Mouse (Mus musculus) c-Kit-positive CD71-negative TER-119-negative erythroid progenitor cells, embryonic 14.5 days (primary cell): Measurements from ENCODE around the gene Sirpa.
A peak's percentile ranks its signal among the peaks of the same experiment; 100 is the strongest.

Experiments
- DNase-seq: peaks from one replicate; pipeline ENCODE4 v3.0.0-alpha.2; 2013; ENCODE audit warnings: low read depth

Sirpa gene

DNA sequence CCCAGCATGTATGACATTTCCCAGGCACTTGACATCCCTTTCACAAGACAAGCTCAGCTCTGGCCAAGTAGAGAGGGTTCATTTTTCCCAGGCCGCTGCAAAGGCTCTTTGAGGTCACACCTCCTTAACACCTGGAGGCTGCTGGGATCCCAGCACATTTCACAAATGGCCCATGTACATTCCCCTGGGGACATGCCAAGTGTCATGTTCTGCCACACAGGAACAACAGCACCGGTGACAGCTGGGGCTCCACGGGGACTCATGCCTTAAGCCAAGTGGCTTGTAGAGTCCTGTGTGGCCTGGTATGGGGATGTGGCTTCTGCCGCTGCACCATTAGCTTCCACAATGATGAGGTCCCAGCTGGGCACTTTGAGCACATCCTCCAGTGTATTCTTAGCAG is 60.0 kb downstream of the Sirpa start:
- DNase-seq, result no peak

DNA sequence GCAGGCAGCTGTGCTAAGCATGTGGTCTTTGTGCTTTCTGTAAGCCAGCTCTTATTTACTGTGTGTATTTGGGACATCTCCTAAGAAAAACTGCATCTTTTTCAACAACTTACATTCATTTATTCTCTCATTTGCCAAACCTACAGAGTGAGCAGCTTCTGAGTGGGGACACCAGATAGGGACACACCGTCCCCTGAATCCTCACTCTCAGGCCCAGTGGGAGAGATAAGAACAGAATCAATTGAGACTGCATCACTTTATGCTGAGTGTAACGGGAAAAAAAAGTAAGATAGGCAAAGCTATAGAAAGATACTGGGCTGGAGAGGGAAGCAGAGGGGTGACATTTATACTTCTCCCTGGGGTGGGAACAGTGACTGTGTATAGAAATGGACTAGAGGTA is 61.0 kb downstream of the Sirpa start:
- DNase-seq, result no peak

DNA sequence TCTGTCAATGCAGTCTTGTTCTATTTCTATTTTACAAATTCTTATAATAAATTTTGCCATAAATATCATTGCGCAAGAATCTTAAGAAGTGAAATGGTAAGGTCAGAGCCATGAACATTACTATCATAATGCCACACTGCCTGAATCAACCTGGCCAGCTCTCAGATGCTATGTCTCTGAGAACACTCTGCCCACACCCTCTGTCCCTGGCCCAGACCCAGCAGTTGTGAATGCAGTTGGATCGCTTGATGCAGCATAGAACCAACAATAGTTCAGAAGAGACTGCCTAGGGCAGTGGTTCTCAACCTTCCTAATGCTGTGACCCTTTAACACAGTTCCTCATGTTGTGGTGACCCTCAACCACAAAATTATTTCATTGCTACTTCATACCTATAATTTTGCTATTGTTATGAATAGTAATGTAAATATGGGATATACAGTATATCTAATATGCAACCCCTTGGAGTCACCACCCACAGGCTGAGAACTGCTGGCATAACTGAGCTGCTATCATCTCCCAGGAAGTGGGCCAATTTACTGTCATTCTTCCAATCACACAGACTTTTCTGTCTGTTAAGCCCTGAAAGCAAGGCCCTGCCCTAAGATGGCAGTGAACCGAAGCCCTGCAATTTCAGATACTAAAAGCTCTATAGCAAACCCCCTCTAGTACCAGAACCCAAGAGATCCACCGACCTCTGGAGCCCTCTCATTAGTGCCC is 61.8 kb downstream of the Sirpa start:
- DNase-seq, result no peak

DNA sequence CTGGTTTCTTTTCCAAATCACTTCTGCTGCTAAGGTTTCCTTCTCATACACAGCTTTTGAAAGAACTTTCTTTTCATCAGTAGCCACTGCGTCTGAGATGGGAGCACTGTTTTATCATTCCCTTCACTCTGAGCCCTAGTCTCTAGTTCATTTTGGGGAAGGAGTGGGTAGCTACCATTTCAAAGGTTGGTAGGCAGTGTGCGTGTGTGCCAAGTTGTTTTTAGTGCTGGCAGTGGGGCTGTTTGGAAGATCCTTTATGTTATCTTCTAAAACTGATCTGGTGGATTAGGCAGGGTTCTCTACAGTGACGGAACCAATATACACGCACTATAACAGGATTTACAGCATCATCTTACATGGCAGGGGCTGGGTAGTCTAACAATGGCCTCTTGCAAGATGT is 62.4 kb downstream of the Sirpa start:
- no peak for DNase-seq

DNA sequence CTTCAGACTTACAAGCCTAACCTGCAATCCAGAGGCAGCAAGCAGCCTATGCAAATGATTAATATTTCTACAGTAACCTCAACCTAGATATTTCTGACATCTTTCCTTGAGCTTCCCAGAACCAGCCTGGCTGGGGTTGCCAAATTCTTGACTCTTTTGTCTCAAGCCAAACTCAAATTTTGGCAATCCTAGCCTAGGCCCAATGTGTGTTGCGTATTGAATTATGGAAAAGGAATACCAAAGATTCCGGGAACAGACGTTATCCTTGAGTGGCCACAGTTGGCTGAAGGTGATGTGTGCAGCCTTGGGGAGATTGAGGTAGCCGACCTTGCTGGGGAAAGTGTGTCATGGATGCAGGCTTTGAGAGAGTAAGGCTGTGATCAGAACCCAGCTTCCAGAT is 66.2 kb downstream of the Sirpa start:
- no peak for DNase-seq

DNA sequence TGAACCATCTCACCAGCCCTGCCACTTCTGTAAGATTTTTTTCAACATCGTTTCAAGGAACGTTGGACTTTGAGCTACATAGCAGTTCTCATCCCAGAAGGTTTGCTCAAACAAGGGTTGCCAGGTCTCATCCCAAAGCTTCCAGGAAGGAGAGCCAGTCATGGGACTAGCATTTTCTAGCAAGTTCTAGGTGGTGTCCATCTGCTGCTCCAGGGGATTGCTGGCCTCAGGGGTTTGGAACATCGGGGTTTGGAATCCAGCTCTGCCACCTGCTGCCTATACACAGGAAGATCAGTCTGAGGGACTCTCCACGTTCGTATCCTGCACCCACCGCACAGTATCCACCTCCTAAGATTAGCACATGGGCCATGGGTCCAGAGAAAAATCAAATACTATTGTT is 67.4 kb downstream of the Sirpa start:
- DNase-seq, result no peak

DNA sequence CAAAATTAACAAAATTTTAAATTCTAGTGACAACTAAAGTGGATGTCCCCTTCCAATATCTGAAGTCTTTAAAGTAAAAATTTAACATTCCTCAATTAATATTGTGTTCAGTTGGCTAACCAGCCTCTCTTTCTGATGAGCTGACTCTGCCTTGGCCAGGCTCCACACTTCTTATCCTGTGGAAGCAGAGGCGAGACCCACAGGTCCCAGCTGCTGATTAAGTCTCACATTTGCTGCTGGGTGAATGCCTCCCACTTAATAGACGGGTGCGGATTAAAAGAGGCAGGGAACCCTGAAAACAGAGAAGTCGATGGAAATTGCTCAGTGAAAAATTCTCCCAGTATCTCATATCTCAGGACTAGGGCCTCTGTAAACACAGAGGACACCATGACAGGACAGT is 69.8 kb downstream of the Sirpa start:
- DNase-seq, result no peak

DNA sequence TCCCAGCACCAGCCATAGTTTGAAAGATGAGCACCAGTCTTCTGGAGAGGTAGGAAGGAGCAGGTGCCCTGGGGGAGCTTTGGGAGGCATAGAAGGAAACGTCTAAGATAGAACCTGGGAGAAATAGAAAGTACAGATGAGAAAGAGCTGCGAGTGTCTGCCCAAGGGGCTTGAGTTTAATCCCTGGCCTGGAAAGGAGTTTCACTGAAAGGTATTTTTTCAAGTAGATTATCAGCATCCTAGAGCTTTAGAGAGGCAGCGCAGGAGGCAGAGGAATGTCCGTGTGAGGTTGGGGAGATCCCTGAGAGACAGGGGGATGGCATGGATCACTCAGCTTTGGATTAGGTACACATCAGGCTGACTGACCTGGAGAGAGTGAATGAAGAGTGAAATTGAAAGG is 79.3 kb downstream of the Sirpa start:
- DNase-seq, result no peak

DNA sequence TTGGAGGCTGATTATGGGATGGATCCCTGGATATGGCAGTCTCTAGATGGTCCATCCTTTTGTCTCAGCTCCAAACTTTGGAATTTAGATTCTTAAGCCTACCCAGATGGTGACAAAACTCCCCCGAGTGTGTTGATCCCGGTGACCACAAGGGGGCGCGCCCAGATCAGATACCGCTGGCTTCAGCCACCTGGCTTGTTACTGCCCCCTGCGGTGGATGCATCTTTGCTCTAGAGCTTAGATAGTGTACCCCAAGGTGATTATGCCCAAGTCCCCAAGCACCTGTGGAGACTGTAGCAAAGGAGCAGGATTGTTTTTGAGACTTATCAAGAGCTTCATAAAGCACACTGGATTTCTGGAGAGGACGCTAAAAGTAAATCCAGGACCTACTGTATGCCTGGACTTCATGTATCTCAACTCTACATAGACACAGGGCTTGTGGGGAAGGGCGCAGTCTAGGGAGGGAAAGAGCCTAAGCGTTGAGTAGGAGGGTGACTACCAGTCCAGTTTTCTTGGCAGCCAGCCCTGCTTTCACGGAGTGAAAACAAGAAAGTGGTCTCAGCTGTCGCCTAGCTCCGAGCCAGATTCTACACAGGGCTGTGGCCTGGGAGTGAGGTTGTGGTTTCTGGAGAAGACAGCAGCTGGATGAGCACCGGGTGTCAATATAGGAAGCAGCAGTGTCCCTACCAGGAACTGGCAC is 82.5 kb downstream of the Sirpa start:
- peak; percentile 74 for DNase-seq

DNA sequence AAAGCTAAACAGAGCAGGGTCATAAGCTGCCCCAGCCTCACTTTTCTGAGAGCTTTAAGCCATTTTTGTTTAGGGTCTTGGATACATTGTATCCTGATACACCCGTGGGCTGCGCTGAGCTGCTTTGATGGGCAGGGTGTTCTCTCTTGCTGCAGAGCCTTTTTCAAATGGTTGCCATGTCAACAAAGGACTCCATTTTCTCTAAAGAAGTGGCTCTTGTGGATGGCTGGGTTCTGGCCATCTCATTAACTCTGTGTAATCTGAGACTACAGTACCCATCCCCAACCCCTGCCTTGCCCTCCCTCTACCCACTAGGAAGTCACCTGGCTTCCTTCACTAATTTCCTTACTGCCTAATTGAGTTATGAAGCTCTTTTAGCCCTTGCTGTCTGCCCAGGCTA is 85.0 kb downstream of the Sirpa start:
- no peak for DNase-seq

DNA sequence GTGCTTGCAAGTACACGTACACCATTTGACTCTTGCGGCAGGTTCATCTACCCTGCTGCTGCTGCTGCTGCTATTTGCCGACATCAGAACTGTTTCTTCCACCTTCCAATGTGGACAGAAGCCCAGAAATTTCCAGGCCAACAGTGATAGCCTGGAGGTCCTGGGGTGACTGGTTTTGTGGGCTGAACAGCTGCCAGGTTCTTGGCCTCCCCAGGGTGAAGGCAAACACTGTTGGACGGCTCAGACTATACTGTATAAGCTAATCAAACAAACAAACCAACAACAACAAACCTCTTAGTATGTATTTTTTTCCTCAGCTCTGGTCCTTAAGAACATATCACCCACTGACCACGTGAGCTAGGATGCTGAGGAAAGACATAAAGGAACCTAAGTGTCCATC is 86.4 kb downstream of the Sirpa start:
- no peak for DNase-seq

DNA sequence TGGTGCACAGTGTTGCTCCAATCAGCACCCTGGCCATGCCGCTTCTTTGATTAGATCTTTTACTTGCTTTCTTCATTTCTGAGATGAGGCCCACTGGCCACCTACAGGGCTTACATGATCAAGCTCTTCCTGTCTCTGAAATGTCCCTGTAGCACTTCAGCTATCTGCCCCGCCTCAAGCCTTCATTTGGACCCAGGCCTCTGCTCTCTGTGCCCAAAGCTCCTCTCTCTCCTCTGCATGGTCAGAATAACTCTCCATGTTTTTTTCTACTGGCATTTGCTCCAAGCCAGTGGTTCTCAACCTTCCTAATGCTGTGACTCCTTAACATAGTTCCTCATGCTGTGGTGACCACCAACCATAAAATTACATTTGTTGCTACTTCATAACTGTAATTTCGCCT is 87.6 kb downstream of the Sirpa start:
- DNase-seq, result no peak
